Mouse (Mus musculus) CH12.LX (cell line): ENCODE data around the gene Ly75.

Experiments used
- CTCF ChIP-seq, 2 experiments: IDR thresholded peaks in 1 of 2; conservative IDR thresholded peaks in 1 of 2; 2 replicates each; pipeline ENCODE4 v1.5.1; 2011 to 2012; ENCODE audit warnings: low read depth in 2 of 2, low read length in 2 of 2, improper control_type of control experiment in 1 of 2, inconsistent platforms in 1 of 2, mild to moderate bottlenecking in 1 of 2, moderate library complexity in 1 of 2
- IRF4 ChIP-seq: IDR thresholded peaks from 2 replicates; pipeline ENCODE4 v1.6.1; 2014; ENCODE audit warnings: low read depth, mild to moderate bottlenecking, inconsistent platforms, low read length, improper control_type of control experiment
- POLR2A ChIP-seq: IDR thresholded peaks from 2 replicates; pipeline ENCODE4 v1.6.1; 2011; ENCODE audit warnings: low read depth, mild to moderate bottlenecking, improper control_type of control experiment, low read length
- TBP ChIP-seq: conservative IDR thresholded peaks from 2 replicates; pipeline ENCODE4 v1.6.1; 2011; ENCODE audit warnings: low read depth, low read length, improper control_type of control experiment

- TF ChIP-seq CTCF (conservative IDR thresholded peaks at IDR 0.05 in 1 of 2, IDR thresholded peaks at IDR 0.05 in 1 of 2; ENCODE audit: low read depth in 2 of 2, low read length in 2 of 2) (no peak), IRF4 (no peak), POLR2A (no peak), TBP (no peak)
Observed at GRCm38 (mm10) chr2:60365820-60366610, 17.1 kb downstream of the Ly75 start.
